Mouse (Mus musculus) neural tube, embryonic 14.5 days (tissue): ENCODE data around the gene Lmnb2. TPM values are rescaled to one million over a fixed set of nuclear protein-coding genes. Genes with fewer than 3 reads are reported as not detected.

Source experiments
- ATAC-seq: fragments of 200-750 bp; cut with Nextera tagmentation; 2 replicates; pipeline ENCODE4 v1.8.0; 2017; ENCODE audit warnings: low read depth, mild to moderate bottlenecking, moderate TSS enrichment, moderate library complexity
- H3K27ac ChIP-seq: fragments of 300-500 bp; sonication (generic); 2 replicates; pipeline ENCODE4 v1.5.1; 2014; ENCODE audit warnings: low read depth, mild to moderate bottlenecking, control low read depth, low read length, moderate library complexity, mixed read lengths
- H3K27me3 ChIP-seq: fragments of 300-500 bp; sonication (generic); 2 replicates; pipeline ENCODE4 v1.6.1; 2014; ENCODE audit warnings: low read length; ENCODE audit not compliant: control insufficient read depth, insufficient read depth
- H3K36me3 ChIP-seq: fragments of 300-500 bp; sonication (generic); 2 replicates; pipeline ENCODE4 v1.6.1; 2014; ENCODE audit warnings: low read length, mixed read lengths; ENCODE audit not compliant: control insufficient read depth, insufficient read depth
- H3K4me1 ChIP-seq: fragments of 300-500 bp; sonication (generic); 2 replicates; pipeline ENCODE4 v1.6.1; 2014; ENCODE audit warnings: low read length; ENCODE audit not compliant: control insufficient read depth, insufficient read depth
- H3K4me2 ChIP-seq: fragments of 300-500 bp; sonication (generic); 2 replicates; pipeline ENCODE4 v1.6.1; 2014; ENCODE audit warnings: mild to moderate bottlenecking, low read depth, low read length, control low read depth
- H3K4me3 ChIP-seq: fragments of 300-500 bp; sonication (generic); 2 replicates; pipeline ENCODE4 v1.5.1; 2014; ENCODE audit warnings: low read depth, low read length, control low read depth, mixed read lengths
- H3K9ac ChIP-seq: fragments of 300-500 bp; sonication (generic); replicated peaks from 2 replicates; pipeline ENCODE4 v1.6.1; 2014; ENCODE audit warnings: low read depth, mild to moderate bottlenecking, control low read depth, low read length, mixed read lengths
- H3K9me3 ChIP-seq: fragments of 300-500 bp; sonication (generic); 2 replicates; pipeline ENCODE4 v1.6.1; 2016; ENCODE audit warnings: low read length; ENCODE audit not compliant: control insufficient read depth
- WGBS: fragments of 180-500 bp; shearing (Covaris S2); extraction: QIAGEN DNeasy Blood & Tissue Kit; methylation state at CpG from one replicate; pipeline ENCODE4 v1.1.7; 2014; 5-methylcytosine and 5-hydroxymethylcytosine counted together
- polyA plus RNA-seq: library from polyadenylated mRNA; unstranded; fragments of >200 nt; fragmentation: Nextera tagmentation; extraction: Ambion mirVana; gene quantifications from 2 replicates; pipeline ENCODE4 v1.2.1, GENCODE M21; 2014

Gene Lmnb2
- polyA plus RNA-seq, 1 experiment from 2014 or later, result 10.8 TPM

DNA sequence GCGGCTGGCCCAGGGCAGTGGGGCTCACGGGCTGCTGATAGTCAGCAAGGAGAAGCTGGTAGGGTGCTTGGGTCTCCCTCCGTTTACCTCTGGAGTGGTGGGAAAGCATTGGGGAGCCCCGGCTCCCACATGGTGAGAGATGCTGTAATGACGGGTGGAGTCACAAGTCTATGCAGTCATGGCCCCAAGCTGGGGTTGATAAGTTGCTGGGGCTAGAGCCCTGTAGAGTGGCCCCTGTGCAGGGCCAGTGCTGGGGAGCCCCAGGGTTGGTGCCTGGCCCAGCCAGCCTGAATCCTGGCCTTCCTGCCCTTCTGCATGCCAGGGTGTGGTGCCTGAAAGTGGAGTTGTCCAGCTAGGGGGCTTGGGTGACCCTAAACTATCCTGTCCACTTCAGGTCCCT, 55.7 kb downstream of the Lmnb2 start:
- H3K9me3 ChIP-seq, result no peaks in the 10 kb centered on the region
- 98% methylated on average over 5 of the region's 5 CpGs for WGBS
- H3K9ac ChIP-seq, result no peak overlapping the region
- 0 out of 2 replicates have a peak, but pooled peaks cover 9% of the 10 kb centered on the region for H3K36me3 ChIP-seq
- no peaks in the 10 kb centered on the region for H3K27me3 ChIP-seq
- peaks cover 3% of the 10 kb centered on the region; the same call in 1 of the 2 replicates for H3K4me1 ChIP-seq
- H3K4me2 ChIP-seq, result no peak overlapping the region
- ATAC-seq, result no peak
- no peak overlapping the region for H3K27ac ChIP-seq
- no peak overlapping the region for H3K4me3 ChIP-seq

DNA sequence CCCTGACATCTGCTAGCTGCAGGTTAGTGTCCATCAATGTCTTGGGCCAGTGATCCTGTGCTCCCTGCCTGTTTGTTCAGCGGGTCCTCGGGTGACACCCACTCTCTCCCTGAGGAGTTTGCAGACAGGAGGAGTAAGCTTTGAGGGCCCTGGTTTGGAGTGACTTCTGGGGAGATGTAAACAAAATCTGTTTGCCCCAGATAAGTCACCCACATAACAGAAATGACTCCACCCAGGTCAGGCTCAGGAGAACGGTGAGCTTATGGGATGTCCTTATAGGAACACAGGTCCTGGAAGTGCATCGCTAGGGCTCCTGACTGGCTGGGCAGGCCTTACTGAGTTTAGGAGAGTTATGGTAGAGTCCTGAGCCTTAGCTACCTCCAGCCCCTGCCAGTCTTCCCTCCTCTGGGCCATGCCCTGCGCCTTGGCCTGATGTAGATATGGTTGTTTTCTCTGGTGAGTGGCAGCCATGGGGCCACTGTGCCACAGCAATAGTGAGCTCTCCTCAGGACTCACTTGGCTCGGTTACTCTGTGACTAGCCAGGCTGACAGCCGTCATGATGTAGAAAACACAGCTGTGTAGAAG, 59.6 kb downstream of the Lmnb2 start:
- H3K27ac ChIP-seq, result no peak overlapping the region
- WGBS, result 87% methylated on average over 7 of the region's 7 CpGs
- H3K9me3 ChIP-seq, result no peaks in the 10 kb centered on the region
- H3K4me3 ChIP-seq, result no peak overlapping the region
- H3K4me1 ChIP-seq, result peaks cover 22% of the 10 kb centered on the region
- no peak overlapping the region for H3K9ac ChIP-seq
- H3K36me3 ChIP-seq, result peaks cover 9% of the 10 kb centered on the region; the same call in 1 of the 2 replicates
- peaks cover 2% of the 10 kb centered on the region; the same call in 1 of the 2 replicates for H3K27me3 ChIP-seq
- H3K4me2 ChIP-seq, result no peak overlapping the region
- no peak for ATAC-seq

DNA sequence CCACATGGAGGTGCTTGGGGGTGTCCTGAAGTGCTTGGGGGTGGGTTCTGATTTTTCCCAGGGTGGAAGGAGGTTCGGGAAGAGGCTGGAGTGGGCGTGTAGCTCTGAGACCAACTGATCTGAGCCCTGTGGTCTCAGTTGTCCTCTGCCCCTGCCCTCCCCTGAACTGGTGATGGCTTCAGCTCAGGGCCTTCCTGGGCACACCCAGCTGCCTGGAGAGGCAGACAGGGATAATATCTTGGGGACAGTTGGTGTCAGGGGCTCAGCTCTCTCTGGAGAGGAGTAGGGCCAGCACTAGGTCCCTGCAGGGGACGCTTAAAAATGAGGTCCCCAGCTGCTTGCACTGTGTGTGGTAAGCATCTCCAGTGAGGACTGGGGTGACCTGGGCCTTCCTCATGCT, 60.2 kb downstream of the Lmnb2 start:
- H3K4me1 ChIP-seq, result peaks cover 22% of the 10 kb centered on the region
- H3K9me3 ChIP-seq, result no peaks in the 10 kb centered on the region
- no peak overlapping the region for H3K4me2 ChIP-seq
- ATAC-seq, result no peak
- H3K4me3 ChIP-seq, result no peak overlapping the region
- no peak overlapping the region for H3K9ac ChIP-seq
- H3K27ac ChIP-seq, result peak overlapping the region; percentile 28; the same call in 1 of the 2 replicates
- peaks cover 11% of the 10 kb centered on the region for H3K36me3 ChIP-seq
- peaks cover 2% of the 10 kb centered on the region; the same call in 1 of the 2 replicates for H3K27me3 ChIP-seq
- 60% methylated on average over 3 of the region's 3 CpGs for WGBS

DNA sequence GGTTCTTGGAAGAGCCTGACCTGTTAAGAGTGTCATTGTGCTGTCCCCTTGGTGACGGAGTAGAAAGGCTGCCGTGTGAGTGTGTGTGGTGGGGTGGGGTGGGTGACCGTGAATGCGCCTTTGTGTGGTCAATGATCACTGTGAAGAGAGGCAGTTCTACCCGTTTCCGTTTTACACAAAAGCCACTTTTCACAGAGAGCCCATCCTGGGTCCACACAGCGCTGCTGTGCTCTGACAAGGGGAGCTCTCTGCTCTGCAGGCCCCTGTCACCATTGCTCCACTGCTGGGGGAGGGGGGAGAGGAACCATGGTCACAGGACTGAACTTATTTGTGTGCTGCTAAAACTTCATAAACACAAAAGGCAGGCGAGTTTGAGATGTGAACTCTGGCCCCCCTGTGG, 60.7 kb downstream of the Lmnb2 start:
- Histone ChIP-seq H3K4me2 (no peak overlapping the region; the same call in 1 of the 2 replicates), H3K9ac (no peak overlapping the region), H3K27me3 (peaks cover 2% of the 10 kb centered on the region; the same call in 1 of the 2 replicates), H3K9me3 (no peaks in the 10 kb centered on the region), H3K27ac (peak overlapping the region; percentile 28; the same call in 1 of the 2 replicates), H3K4me3 (no peak overlapping the region), H3K36me3 (peaks cover 9% of the 10 kb centered on the region), H3K4me1 (peaks cover 22% of the 10 kb centered on the region)
- 30% methylated on average over 8 of the region's 8 CpGs for WGBS
- ATAC-seq, result peak; percentile 25; the same call in 1 of the 2 replicates

DNA sequence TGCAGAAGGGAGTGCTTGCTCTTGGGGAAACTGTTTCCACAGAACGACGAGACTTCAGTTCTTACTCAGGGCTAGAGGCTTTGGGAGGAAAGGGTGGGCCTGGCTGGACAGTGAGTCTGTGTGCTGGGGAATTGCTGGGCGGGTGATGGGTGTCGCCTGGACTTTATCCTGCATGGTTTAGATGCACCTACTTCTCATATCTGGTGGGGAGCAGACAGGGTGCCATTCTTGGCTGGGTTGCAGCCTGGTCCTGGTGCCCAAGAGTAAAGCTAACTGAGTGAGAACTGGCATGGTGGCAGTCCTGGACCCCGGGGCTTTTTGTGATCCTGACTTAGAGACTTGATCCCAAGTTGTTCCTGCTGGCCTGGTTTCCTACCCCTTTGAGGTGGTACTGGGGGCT, 61.1 kb downstream of the Lmnb2 start:
- Histone ChIP-seq H3K9ac (no peak overlapping the region), H3K36me3 (peaks cover 7% of the 10 kb centered on the region), H3K4me1 (peaks cover 22% of the 10 kb centered on the region), H3K27me3 (peaks cover 2% of the 10 kb centered on the region; the same call in 1 of the 2 replicates), H3K9me3 (no peaks in the 10 kb centered on the region), H3K27ac (no peak overlapping the region), H3K4me2 (no peak overlapping the region; the same call in 1 of the 2 replicates), H3K4me3 (no peak overlapping the region)
- no peak for ATAC-seq
- WGBS, result 79% methylated on average over 5 of the region's 5 CpGs

DNA sequence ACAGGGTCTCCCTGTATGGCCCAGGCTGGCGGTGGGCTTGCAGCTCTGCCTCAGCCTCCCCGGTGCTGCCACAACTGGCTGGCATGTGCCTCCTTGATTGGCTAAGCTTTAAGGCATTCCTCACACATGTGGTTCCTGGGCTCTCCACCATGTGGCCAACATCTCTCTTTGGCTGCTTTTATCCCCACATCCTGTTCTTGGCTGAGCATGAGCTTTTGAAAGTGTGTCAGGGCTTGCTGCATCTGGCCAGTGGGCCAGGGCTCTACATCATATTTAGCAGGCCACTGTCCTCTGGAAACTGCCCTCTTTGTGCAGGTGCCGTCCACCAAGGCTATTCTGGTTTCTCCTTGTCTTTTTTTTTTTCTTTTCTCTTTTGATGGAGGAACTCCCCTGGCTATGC, 61.8 kb downstream of the Lmnb2 start:
- H3K4me3 ChIP-seq, result peak overlapping the region; percentile 99
- H3K27ac ChIP-seq, result no peak overlapping the region
- peaks cover 22% of the 10 kb centered on the region for H3K4me1 ChIP-seq
- 0 out of 2 replicates have a peak overlapping the region, but pooled peaks have one; percentile 82 for H3K9ac ChIP-seq
- ATAC-seq, result no peak
- H3K36me3 ChIP-seq, result peaks cover 14% of the 10 kb centered on the region
- H3K4me2 ChIP-seq, result peak overlapping the region; percentile 99
- 61% methylated on average over 3 of the region's 3 CpGs for WGBS
- no peaks in the 10 kb centered on the region for H3K9me3 ChIP-seq
- peaks cover 2% of the 10 kb centered on the region; the same call in 1 of the 2 replicates for H3K27me3 ChIP-seq

DNA sequence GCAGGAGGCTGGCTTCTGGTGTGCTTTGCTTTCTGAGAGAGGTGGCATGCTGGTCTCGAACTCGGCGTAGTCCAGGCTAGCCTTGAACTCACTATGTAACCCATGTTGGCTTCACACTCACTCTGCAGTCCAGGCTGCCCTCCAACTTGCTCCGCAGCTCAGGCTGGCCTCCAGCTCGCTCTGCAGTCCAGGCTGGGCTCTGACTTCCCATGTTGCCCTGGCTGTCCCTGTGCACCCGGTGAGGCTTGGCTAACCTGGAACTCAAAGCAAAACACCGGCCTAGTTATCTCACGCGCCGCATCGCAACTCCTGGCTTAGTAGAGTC, 62.3 kb downstream of the Lmnb2 start:
- H3K27ac ChIP-seq, result no peak overlapping the region

DNA sequence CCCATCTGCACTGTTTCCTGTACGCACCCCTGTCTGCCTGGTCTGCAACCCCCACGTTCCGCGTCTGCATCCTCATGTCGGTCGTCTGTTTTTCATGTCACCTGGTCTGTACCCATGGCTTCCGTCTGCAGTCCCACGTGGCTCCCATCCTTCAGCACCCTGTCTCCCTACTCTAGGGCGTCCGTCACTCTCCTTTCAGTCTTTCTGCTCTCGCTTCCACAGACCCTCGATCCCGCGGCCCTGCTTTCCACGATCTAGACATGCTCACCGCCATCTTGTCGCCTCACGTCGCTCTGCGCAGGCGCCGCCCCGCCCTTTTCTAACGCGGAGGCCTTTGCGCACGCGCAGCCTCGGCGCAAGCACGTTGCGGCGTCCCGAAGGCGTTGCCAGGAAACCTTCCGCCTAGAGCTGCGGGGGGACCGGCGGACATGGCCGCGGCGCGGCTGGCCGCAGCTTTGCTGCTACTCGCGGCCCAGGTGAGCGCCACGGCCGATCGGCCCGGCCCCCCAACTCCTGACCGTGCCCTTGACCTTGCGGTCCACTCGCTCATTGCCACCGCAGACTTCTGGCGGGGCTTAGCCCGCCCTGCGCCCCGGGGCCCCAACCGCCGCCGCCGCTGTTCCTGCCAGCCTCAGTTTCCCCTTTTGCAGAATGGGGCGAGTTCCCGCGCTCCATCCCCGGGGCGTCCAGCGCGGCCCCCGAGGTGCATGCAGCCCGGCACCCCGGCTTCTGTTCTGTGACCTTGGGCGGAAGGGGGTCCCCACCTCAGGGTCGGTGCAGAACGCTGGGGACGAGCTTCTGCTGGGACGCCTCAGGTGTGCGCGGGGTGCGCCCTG, 62.9 kb downstream of the Lmnb2 start, which contains the start of the genes Lsm7 and Sppl2b:
TSS of gene Lsm7 (minus strand) at position 297 of the 836 bp plus-strand sequence.
TSS of gene Sppl2b (plus strand) at position 363 of the 836 bp plus-strand sequence.
- Histone ChIP-seq H3K4me2 (peak within 1 kb of the TSS; percentile 99), H3K27ac (peak within 1 kb of the TSS; percentile 40), H3K9ac (peak within 1 kb of the TSS; percentile 82), H3K9me3 (no peaks in the 10 kb centered on the region), H3K4me1 (peaks cover 22% of the 10 kb centered on the region), H3K27me3 (peaks cover 2% of the 10 kb centered on the region; the same call in 1 of the 2 replicates), H3K36me3 (peaks cover 19% of the 10 kb centered on the region), H3K4me3 (peak within 1 kb of the TSS; percentile 99)
- under 1% methylated on average over 80 of the region's 81 CpGs for WGBS
- ATAC-seq, result peak; percentile 76

More for the DNA sequence above, 62.3 kb downstream of the Lmnb2 start:
- Histone ChIP-seq H3K27me3 (peaks cover 2% of the 10 kb centered on the region; the same call in 1 of the 2 replicates), H3K36me3 (peaks cover 15% of the 10 kb centered on the region), H3K4me2 (peak overlapping the region; percentile 99), H3K4me1 (peaks cover 22% of the 10 kb centered on the region), H3K4me3 (peak overlapping the region; percentile 99), H3K9ac (peak overlapping the region; percentile 82), H3K9me3 (no peaks in the 10 kb centered on the region)
- WGBS, result 29% methylated on average over 11 of the region's 11 CpGs
- ATAC-seq, result 0 out of 2 replicates have a peak, but pooled peaks have one; percentile 10
